14 mouse cellular contexts compared by ENCODE assay signal in genomic region chr16:9607432-9607831, GRCm38 (mm10).
"Had no signal": no experiment of that assay in that cellular context is flagged by ENCODE, and none has a peak within 500 bp of the region (broad histone marks: within the 10 kb centered on the region; RNA-seq: fewer than 3 reads in every experiment).

No protein-coding gene starts in this region.

- H3K4me2 ChIP-seq: limb, embryonic 15.5 days; neural tube, embryonic 12.5 days had no signal

- H3K27ac ChIP-seq: limb, embryonic 15.5 days; midbrain, embryonic 10.5 days; neural tube, embryonic 12.5 days had no signal

- H3K9ac ChIP-seq: limb, embryonic 15.5 days; neural tube, embryonic 12.5 days had no signal

- H3K4me3 ChIP-seq: limb, embryonic 15.5 days; midbrain, embryonic 10.5 days; neural tube, embryonic 12.5 days had no signal

- H3K27me3 ChIP-seq: limb, embryonic 15.5 days; neural tube, embryonic 12.5 days had no signal

- ATAC-seq: intestine, embryonic 16.5 days; lung, postnatal 0 days had no signal

- H3K9me3 ChIP-seq: limb, embryonic 15.5 days; midbrain, embryonic 10.5 days; neural tube, embryonic 12.5 days had no signal

- H3K36me3 ChIP-seq: limb, embryonic 15.5 days; midbrain, embryonic 10.5 days; neural tube, embryonic 12.5 days had no signal

- H3K4me1 ChIP-seq: limb, embryonic 15.5 days; midbrain, embryonic 10.5 days; neural tube, embryonic 12.5 days had no signal

- DNase-seq: kidney, adult 2 months; layer of hippocampus, adult 9-11 months; layer of hippocampus, postnatal 36 days; lung, adult 2 months; lung, postnatal 36 days; midbrain, embryonic 14.5 days; spleen, adult 18-20 months; thymus, adult 2 months; thymus, postnatal 25 days had no signal
